Mouse (Mus musculus) Patski (cell line): Measurements from ENCODE around the gene Tpi1. TPM values are rescaled to one million over a fixed set of nuclear protein-coding genes. Genes with fewer than 3 reads are reported as not detected.
"Not testable (repeated sequence)": the region's sequence is repeated elsewhere in the genome, so short reads cannot be mapped to it uniquely, and the experiment has no call there.

ENCODE experiments used
- ATAC-seq: fragments of 100-300 bp; one replicate; pipeline ENCODE4 v1.8.0; 2021
- CTCF ChIA-PET: fragments of 350-600 bp; sonication (Branson Sonifier 250); formaldehyde crosslinking; loops from one replicate; lab custom pipeline; 2022; ENCODE audit warnings: inconsistent platforms; lab: Charles Lee
- POLR2A ChIA-PET: fragments of 350-600 bp; sonication (Branson Sonifier 250); formaldehyde crosslinking; loops from one replicate; lab custom pipeline; 2022; ENCODE audit warnings: antibody characterized with exemption, inconsistent platforms; lab: Charles Lee
- DNase-seq: peaks from one replicate; pipeline ENCODE4 v3.0.0-alpha.2; 2011; ENCODE audit warnings: low read depth, low spot score
- H3K27me3 ChIP-seq: fragments of 371-371 bp; one replicate; pipeline ENCODE4 v1.5.1; 2021
- CTCF ChIP-seq: fragments of 100-300 bp; IDR thresholded peaks from one replicate; pipeline ENCODE4 v1.5.1; 2021
- in situ Hi-C: fragments of 300-500 bp; cut with MboI; formaldehyde crosslinking; loops from 3 replicates; pipeline ENCODE4 v1.11.1; 2018; ENCODE audit warnings: low pct_unique_long_range_greater_than_20kb, mixed read lengths
- polyA plus RNA-seq: library from polyadenylated mRNA; unstranded; gene quantifications from one replicate; pipeline ENCODE4 v1.2.3, GENCODE M21; 2021

Gene Tpi1
- polyA plus RNA-seq, 1 experiment from 2014 or later, result 1,211 TPM

DNA sequence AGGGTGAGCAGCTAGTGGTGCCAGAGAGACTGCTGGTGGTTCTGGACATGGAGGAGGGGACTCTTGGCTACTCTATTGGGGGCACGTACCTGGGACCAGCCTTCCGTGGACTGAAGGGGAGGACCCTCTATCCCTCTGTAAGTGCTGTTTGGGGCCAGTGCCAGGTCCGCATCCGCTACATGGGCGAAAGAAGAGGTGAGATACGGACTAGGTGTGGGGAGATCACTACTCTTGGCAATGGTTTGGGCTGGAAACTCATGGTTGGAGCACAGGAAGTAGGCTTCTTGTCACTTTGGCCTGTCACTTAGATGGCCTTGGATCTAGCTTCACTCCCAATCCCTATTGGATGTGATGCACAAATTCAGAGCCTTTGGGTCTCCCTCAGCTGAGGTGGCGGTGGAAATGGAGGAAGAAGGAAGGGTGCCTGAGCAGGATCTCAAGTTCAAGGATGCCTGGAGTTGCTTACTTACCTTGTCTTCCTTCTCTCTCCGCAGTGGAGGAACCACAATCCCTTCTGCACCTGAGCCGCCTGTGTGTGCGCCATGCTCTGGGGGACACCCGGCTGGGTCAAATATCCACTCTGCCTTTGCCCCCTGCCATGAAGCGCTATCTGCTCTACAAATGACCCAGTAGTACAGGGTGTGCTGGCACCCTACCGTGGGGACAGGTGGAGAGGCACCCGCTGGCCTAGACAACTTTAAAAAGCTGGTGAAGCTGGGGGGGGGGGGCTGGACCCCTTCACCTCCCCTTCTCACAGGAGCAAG is 4.1 kb downstream of the Tpi1 start:
- no peak for DNase-seq
- no peak for TF ChIP-seq CTCF
- in situ Hi-C loops, result no loop called here
- ChIA-PET CTCF (interaction anchor here (0.8 to 1.8 kb wide), 7 partner anchors 10 to 67 kb away, joined by 3 to 4 read pairs (median 3); no protein-coding TSS in a partner anchor), POLR2A (interaction anchor here (0.9 to 6.4 kb wide), 4 partner anchors 19 to 65 kb away, joined by 3 to 27 read pairs (median 4); partner anchors contain the start of genes Cdca3 and Usp5)
- no peak for ATAC-seq
- H3K27me3 ChIP-seq, result no peaks in the 10 kb centered on the region

DNA sequence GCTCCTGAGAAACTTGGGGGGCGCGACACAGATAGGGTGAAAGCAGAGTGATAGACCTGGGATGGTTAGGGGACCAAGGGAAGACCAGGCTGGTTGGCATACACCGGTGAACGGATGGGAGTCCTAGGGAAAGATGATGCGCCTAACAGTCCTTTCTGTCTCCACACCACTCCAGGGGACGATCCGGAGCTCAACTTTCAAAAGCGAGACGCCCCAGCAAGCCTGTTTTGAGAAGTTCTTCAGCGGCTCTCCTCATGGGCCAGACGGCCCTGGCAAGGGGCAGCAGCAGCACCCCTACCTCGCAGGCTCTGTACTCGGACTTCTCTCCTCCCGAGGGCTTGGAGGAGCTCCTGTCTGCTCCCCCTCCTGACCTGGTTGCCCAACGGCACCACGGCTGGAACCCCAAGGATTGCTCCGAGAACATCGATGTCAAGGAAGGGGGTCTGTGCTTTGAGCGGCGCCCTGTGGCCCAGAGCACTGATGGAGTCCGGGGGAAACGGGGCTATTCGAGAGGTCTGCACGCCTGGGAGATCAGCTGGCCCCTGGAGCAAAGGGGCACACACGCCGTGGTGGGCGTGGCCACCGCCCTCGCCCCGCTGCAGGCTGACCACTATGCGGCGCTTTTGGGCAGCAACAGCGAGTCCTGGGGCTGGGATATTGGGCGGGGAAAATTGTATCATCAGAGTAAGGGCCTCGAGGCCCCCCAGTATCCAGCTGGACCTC is 4.9 kb downstream of the Tpi1 start:
- ATAC-seq (peak; percentile 24), DNase-seq (no peak)
- no peak for TF ChIP-seq CTCF
- ChIA-PET POLR2A (interaction anchor here (0.7 to 6.4 kb wide), 7 partner anchors 13 to 64 kb away, joined by 3 to 27 read pairs (median 4); partner anchors contain the start of genes Cdca3 and Usp5), CTCF (interaction anchor here (0.8 to 1.8 kb wide), 6 partner anchors 11 to 66 kb away, joined by 3 to 4 read pairs (median 4); no protein-coding TSS in a partner anchor)
- in situ Hi-C loops, result no loop called here
- H3K27me3 ChIP-seq, result no peaks in the 10 kb centered on the region

DNA sequence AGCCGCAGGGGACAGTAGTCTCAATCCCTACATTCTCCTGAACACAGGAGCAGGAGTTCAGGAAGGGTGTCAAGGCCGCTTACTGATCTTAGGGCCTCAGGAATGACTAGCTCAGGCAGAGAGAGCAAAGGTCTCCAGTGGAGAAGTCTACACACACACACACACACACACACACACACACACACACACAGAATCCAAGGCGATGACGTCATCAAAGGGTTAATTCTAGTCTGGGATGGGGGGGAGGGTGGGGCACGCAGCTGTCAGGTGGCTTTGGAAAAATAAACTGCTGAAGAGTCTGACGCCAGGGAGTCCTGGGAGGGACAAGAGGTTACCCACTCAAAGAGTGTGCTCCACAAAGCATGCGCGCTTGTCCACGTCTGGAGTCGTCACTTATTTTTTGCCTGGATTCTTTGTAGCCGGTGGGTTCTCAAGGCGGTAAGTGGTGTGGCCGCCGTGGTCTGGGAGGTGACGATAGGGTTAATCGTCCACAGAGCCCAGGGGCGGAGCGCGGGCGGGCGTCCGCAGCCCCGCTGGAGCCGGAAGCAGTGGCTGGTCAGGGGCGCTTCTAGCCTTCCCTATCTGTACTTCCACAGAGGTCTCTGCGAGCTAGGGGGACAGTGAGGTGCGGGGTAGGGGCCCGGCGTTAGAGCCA is 5.6 kb downstream of the Tpi1 start, which contains the start of gene Spsb2:
TSS of gene Spsb2 (plus strand) at position 304 of the 655 bp plus-strand sequence.
- ChIA-PET POLR2A (interaction anchor here (0.7 to 6.4 kb wide), 10 partner anchors 14 to 63 kb away, joined by 3 to 27 read pairs (median 3); partner anchors contain the start of genes Cdca3 and Usp5), CTCF (interaction anchor here (0.9 to 1.8 kb wide), 4 partner anchors 14 to 38 kb away, joined by 3 to 4 read pairs (median 4); no protein-coding TSS in a partner anchor)
- TF ChIP-seq CTCF, result no peak
- DNase-seq (no peak), ATAC-seq (peak; percentile 60)
- in situ Hi-C loops, result no loop called here
- H3K27me3 ChIP-seq, result no peaks in the 10 kb centered on the region

DNA sequence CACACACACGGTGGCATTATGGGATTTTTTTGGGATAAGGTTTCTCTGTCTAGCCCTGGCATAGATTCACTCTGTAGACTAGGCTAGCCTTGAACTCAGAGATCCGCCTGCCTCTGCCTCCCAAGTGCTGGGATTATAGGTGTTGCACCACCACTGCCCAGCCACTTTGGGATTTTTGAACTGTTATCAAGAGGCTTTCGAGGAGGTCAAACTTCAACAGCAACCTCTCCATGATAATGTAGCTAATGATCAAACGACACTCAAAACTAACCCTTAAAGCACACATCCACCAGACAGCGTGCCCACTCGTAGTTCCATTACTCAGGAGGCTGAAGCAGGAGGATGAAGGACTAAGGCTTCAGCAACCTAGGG is 6.1 kb downstream of the Tpi1 start:
- DNase-seq, result no peak
- in situ Hi-C loops, result no loop called here
- no peak for TF ChIP-seq CTCF
- ChIA-PET CTCF (interaction anchor here (1.1 to 1.4 kb wide), 2 partner anchors 12 to 26 kb away, joined by 3 to 4 read pairs; no protein-coding TSS in a partner anchor), POLR2A (interaction anchor here (1.1 to 6.4 kb wide), 5 partner anchors 16 to 49 kb away, joined by 3 to 27 read pairs (median 3); partner anchors contain the start of genes Cdca3 and Usp5)
- no peaks in the 10 kb centered on the region for H3K27me3 ChIP-seq
- no peak for ATAC-seq

DNA sequence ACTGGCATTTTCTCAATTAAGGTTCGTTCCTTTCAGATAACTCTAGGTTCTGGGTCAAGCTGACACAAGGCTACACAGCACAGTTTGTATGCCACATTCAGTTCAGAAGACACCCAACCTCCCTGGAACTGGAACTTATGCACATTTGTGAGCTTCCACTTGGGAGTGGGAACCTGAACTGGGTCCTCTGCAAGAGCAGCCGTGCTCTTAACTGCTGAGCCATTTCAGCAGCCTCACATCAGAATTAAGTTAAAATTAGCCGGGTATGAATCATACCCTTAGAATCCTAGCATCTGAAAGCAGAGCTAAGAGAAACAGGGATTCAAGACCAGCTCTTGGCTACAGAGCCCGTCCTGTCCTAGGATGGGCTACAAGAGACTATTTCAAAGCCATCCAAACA is 6.7 kb downstream of the Tpi1 start:
- TF ChIP-seq CTCF, result no peak
- in situ Hi-C loops, result no loop called here
- no peak for DNase-seq
- POLR2A ChIA-PET, result interaction anchor here (1.1 to 6.4 kb wide), 4 partner anchors 15 to 48 kb away, joined by 3 to 27 read pairs (median 3); partner anchors contain the start of genes Cdca3 and Usp5
- CTCF ChIA-PET, result interaction anchor here (1.1 to 1.4 kb wide), 2 partner anchors 11 to 25 kb away, joined by 3 to 4 read pairs; no protein-coding TSS in a partner anchor
- no peaks in the 10 kb centered on the region for H3K27me3 ChIP-seq
- no peak for ATAC-seq

DNA sequence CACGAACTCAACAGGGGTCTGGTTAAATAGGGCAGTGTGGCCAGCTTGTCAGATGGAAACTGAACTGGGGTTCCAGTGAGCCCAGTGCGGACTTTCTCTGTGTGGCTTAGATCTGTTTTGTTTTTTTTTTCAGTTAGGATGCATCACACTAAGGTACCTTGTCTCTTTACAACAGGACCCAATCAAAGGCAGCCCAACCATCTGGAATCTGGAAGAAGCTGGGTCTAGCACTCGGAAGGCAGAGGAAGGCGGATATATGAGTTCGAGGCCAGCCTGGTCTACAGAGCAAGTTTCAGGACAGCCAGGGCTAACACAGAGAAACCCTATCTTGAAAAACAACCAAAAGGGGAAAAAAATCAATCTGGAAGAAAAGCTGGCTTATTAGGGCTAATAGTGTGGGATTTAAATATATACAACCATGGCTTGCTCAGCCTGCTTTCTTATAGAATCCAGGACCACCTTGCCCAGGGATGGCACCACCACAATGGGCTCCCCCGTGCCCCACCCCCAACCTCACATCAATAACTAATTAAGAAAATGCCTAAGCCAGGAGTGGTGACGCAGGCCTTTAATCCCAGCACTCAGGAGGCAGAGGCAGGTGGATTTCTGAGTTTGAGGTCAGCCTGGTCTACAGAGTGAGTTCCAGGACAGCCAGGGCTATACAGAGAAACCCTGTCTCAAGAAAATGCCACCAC is 7.5 kb downstream of the Tpi1 start:
- ChIA-PET CTCF (interaction anchor here (0.7 to 2.1 kb wide), 4 partner anchors 10 to 354 kb away, joined by 3 to 7 read pairs (median 4); no protein-coding TSS in a partner anchor), POLR2A (interaction anchor here (0.6 to 1.5 kb wide), 6 partner anchors 13 to 113 kb away, joined by 3 to 6 read pairs (median 4); no protein-coding TSS in a partner anchor)
- TF ChIP-seq CTCF, result no peak
- ATAC-seq (no peak), DNase-seq (no peak)
- no peaks in the 10 kb centered on the region for H3K27me3 ChIP-seq
- in situ Hi-C loops, result no loop called here

DNA sequence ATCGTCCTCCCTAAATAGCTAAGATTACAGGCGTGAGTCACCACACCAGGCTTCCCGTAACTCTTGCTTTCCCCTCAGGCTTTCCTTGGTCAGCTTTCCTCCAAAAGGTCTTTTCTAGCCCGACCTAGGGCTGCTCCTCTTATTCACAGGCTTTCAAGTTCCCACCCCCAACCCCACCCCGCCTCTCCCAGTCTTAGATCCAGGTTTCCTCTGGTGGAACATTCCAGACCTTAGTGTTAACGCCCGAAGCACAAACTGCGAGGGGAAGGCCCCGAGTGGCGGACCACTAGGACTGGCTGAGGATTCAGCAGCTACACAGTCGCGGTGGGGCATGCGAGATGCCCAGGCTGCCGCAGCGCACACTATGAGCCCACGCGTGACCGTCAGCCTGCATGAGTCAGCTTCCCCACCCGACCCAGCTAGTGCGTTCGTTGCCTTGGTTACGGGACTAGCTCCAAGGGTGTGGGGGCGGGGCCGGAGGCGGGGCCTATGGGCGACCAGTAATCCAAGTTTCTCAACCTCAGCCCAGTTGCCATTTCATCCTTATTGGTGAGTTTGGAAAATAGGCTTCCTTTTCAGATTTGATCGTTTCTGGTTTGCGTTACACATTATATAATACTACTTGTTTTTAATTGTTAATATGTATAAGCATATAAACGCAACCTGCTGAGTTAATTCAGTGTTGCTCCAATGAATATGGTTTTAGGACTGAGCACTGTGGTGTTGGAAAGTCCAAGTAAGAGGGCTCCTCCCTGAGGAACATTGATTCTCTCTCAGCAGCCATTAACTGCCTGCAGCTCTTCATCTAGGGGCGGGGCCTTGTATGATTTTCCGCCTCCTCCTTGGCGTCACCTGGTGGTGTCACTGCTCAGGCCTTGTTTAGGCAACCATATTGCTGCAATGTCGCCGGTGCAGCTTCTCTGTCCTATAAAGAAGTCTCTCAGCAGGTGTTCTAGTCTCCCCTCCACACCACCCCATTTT is 8.5 kb downstream of the Tpi1 start:
- TF ChIP-seq CTCF, result no peak

DNA sequence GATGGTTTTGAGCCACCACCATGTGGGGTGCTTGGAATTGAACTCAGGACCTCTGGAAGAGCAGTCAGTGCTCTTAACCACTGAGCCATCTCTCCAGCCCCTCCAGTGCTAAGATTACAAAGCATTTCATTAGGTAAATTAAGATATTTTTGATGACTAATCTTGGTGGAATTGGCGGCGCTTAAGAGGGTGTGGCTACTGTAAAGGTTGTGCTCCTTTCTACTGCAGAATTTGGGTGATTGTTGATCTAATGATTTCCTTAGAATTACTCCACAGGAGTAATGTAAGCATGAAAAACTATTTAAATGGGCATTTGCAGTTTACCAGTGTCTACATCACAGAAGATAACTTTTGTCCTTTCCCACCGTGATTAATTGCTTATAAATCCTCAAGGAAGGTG is 9.8 kb downstream of the Tpi1 start:
- TF ChIP-seq CTCF, result no peak
- H3K27me3 ChIP-seq, result no peaks in the 10 kb centered on the region
- ChIA-PET POLR2A (no interaction called here), CTCF (interaction anchor here (1.3 kb wide), 1 partner anchor 45 kb away, joined by 4 read pairs; no protein-coding TSS in a partner anchor)
- DNase-seq (no peak), ATAC-seq (no peak)
- in situ Hi-C loops, result no loop called here

More for the DNA sequence above, 8.5 kb downstream of the Tpi1 start:
- peak; percentile 70 for DNase-seq
- in situ Hi-C loops, result no loop called here
- no peaks in the 10 kb centered on the region for H3K27me3 ChIP-seq
- POLR2A ChIA-PET, result interaction anchor here (0.6 to 1.4 kb wide), 9 partner anchors 8 to 112 kb away, joined by 3 to 7 read pairs (median 4); partner anchors contain the start of genes Cdca3 and Usp5
- CTCF ChIA-PET, result interaction anchor here (0.7 to 2.1 kb wide), 6 partner anchors 10 to 355 kb away, joined by 3 to 7 read pairs (median 4); no protein-coding TSS in a partner anchor
- ATAC-seq, result peak; percentile 66

DNA sequence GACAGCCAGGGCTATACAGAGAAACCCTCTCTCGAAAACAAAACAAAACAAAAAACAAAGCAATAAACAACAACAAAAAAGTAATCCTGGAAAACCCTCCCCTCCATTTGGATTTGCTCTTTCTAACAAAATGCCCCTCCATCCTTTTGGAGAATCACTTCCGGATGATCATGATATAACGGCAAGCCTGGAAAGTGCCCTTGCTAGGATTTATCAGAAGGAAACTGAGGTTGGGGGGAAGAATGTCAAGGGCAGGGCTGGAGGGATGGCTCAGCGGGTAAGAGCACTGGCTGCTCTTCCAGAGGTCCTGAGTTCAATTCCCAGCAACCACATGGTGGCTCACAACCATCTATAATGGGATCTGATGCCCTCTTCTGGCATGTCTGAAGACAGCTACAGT is 10.4 kb downstream of the Tpi1 start:
- CTCF ChIA-PET, result interaction anchor here (1.3 kb wide), 1 partner anchor 44 kb away, joined by 4 read pairs; no protein-coding TSS in a partner anchor
- POLR2A ChIA-PET, DNase-seq, H3K27me3 ChIP-seq, ATAC-seq, in situ Hi-C loops: not testable (repeated sequence)
